Mouse (Mus musculus) telencephalon, adult 2 months (tissue): ENCODE results near the gene Fxyd2.
A peak's percentile ranks its signal among the peaks of the same experiment; 100 is the strongest.

Experiments
- DNase-seq: peaks from one replicate; pipeline ENCODE4 v3.0.0-alpha.2; 2011; ENCODE audit warnings: low read depth, low spot score

The Fxyd2 gene

GRCm38 (mm10) chr9:45426456-45426855 is 27.0 kb downstream of the Fxyd2 start, which contains the start of gene Dscaml1:
Gene Dscaml1, plus strand, starts transcription at chr9:45426628.
- no peak for DNase-seq

- no peak for DNase-seq
These were observed 29.9 kb downstream of the Fxyd2 start for GRCm38 (mm10) chr9:45429392-45429791.

- DNase-seq, result no peak
These were observed 30.7 kb downstream of the Fxyd2 start for GRCm38 (mm10) chr9:45429951-45430697.

GRCm38 (mm10) chr9:45430698-45430959 is 31.2 kb downstream of the Fxyd2 start:
- DNase-seq, result no peak

GRCm38 (mm10) chr9:45431150-45431549 is 31.7 kb downstream of the Fxyd2 start:
- DNase-seq, result no peak

GRCm38 (mm10) chr9:45432639-45433038 is 33.2 kb downstream of the Fxyd2 start:
- DNase-seq, result peak; percentile 76

- DNase-seq, result no peak
These were observed 33.6 kb downstream of the Fxyd2 start for GRCm38 (mm10) chr9:45433119-45433518.

- DNase-seq, result no peak
These were observed 34.7 kb downstream of the Fxyd2 start for GRCm38 (mm10) chr9:45434171-45434570.

- DNase-seq, result no peak
These were observed 39.6 kb downstream of the Fxyd2 start for GRCm38 (mm10) chr9:45439025-45439424.

- no peak for DNase-seq
These were observed 40.8 kb downstream of the Fxyd2 start for GRCm38 (mm10) chr9:45440083-45440784.

- no peak for DNase-seq
These were observed 44.9 kb downstream of the Fxyd2 start for GRCm38 (mm10) chr9:45444251-45444798.

- DNase-seq, result no peak
These were observed 50.2 kb downstream of the Fxyd2 start for GRCm38 (mm10) chr9:45449658-45450057.

- no peak for DNase-seq
These were observed 51.9 kb downstream of the Fxyd2 start for GRCm38 (mm10) chr9:45451346-45451745.

- no peak for DNase-seq
These were observed 54.6 kb downstream of the Fxyd2 start for GRCm38 (mm10) chr9:45454032-45454431.

GRCm38 (mm10) chr9:45454889-45455610 is 55.6 kb downstream of the Fxyd2 start:
- no peak for DNase-seq

GRCm38 (mm10) chr9:45457200-45457599 is 57.7 kb downstream of the Fxyd2 start:
- DNase-seq, result no peak

GRCm38 (mm10) chr9:45458363-45458762 is 58.9 kb downstream of the Fxyd2 start:
- no peak for DNase-seq
